Mouse (Mus musculus) embryo, embryonic 10 days (tissue): ENCODE results near the gene Cgrrf1.

Experiments used
- DNase-seq: peaks from one replicate; pipeline ENCODE4 v3.0.0-alpha.2; 2015; ENCODE audit warnings: low spot score

Cgrrf1 gene

DNA sequence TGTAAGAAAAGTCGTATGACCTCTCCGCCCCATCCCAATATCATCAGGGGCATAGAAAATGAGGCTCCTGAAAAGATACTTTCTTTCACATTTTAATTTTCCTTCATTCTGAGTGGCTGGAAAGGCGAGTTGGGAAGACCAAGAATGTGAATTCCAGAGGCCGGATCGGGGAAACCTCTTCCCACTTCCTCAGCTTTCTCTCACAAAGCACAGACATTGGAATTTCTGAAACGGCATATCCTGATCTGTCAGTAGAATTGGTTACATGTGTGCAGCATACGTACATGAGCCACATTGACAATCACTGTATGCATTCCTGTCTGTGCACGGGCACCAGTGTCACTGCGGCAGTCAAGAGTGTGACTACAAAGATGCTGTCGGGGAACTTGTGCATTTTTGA, 62.0 kb downstream of the Cgrrf1 start:
- no peak for DNase-seq

DNA sequence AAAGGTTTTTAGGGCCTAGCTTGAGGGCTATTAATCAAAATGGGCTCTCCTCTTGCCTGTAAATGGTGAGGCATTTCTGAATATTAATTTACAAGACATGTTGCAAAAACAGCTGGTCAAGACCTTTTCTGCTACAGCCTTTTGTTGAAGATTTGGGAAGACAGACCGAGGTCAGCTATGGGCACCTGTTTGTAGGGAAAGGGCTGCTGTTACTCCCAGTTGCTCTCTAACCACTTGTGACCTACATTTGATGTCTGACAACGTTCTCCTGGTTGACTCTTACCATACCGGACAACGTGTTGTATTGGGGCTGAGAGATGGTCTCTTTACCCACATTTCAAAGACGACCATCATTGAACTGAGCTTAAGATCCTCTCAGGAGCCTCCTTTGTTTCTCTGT, 66.0 kb downstream of the Cgrrf1 start:
- no peak for DNase-seq

DNA sequence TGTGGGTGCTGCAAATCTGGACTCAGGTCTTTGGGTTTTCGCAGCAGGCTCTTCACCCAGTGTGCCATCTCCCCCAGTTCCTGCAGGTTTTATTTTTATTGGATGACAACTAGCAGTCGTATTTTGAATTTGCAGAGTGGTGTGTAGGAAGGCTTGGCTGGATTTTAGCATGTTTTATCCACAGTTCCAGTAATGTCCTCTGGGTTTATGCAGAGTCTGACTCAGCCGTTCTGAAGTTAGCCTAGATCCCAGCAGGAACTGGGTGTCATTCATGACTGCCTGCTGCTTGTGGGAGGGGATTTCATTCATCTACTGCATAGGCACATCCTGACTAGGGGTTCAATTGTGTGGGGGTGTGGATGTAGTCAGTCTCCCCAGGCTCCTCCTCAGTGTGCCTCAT, 66.7 kb downstream of the Cgrrf1 start:
- DNase-seq = no peak

DNA sequence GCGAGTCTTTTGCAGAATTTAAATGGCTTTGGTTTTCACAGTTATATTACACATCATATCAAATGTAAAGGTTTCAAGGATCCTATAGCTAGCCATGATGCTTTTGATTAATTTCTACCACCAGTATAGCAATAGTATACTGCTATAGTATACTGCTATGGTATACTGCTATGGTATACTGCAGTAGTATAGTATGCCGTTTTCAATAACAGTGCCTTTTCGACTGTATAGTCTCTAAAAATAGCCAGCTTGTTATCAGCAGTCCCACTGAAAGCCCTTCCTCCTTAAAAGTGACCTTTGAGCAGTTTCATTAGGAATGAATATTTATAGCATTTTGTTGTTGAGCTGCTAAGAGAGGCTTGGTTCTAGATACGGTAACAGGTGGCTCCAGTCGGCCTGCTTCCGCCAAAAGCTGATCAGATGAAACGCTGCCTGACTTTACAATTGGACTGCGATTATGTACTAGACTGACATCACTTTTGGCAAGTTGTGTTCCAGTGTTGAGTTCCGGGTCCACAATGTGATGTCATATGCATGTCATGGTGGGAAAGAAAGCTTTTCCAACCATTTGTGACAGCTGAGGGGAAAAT, 70.7 kb downstream of the Cgrrf1 start:
- no peak for DNase-seq
